Mouse (Mus musculus) stomach, postnatal 0 days (tissue): ENCODE data around the gene Clrn2.

Source experiments
- CTCF ChIP-seq: IDR thresholded peaks from 2 replicates; pipeline ENCODE4 v1.5.1; 2016; ENCODE audit warnings: antibody characterized with exemption, low read depth, mild to moderate bottlenecking, moderate library complexity
- EP300 ChIP-seq: optimal IDR thresholded peaks from 2 replicates; pipeline ENCODE3; 2016; ENCODE audit warnings: antibody characterized with exemption

DNA sequence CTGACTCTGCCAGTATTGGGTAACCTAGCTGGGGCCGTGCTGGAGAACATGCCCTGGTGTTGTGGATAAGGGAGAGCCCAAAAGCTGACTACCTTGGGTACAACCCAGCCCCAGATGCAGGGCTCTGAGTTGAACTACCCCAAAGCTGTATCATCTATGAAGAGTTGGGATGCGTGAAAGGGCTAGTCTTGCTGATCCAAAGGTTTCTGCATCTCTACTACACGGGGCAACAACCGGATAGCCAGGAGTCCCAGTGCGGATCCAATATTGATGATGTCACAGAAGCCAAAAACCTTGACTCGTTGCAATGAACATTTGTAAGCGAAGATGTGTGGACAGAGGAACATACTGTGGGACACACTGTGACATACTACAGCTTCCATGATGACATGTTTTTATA lies 25.7 kb upstream of the Clrn2 start:
- TF ChIP-seq CTCF (no peak), EP300 (no peak)
